20 mouse cellular contexts compared by ENCODE assay signal in genomic region chr2:168033905-168034304, GRCm38 (mm10). TPM values are rescaled to one million over a fixed set of nuclear protein-coding genes. Genes with fewer than 3 reads are reported as not detected.
DNase-seq lines count a peak whose midpoint lies in the region; ATAC-seq lines count a peak whose summit lies in the region.
"Had no signal": no experiment of that assay in that cellular context is flagged by ENCODE, and none has a peak within 500 bp of the region (broad histone marks: within the 10 kb centered on the region; RNA-seq: fewer than 3 reads in every experiment).

No protein-coding gene starts in this region.

- H3K9ac ChIP-seq in heart, embryonic 13.5 days: 0 out of 2 replicates have a peak overlapping the region, but pooled peaks have one; percentile 14
- no peak overlapping the region for H3K9ac ChIP-seq in intestine, embryonic 15.5 days
- H3K9ac ChIP-seq in liver, embryonic 12.5 days: no peak overlapping the region
- H3K9ac ChIP-seq: midbrain, embryonic 15.5 days had no signal

- WGBS in heart, embryonic 13.5 days: 25% methylated on average over 10 of the region's 10 CpGs
- 50% methylated on average over 10 of the region's 10 CpGs for WGBS in intestine, embryonic 15.5 days
- 18% methylated on average over 10 of the region's 10 CpGs for WGBS in liver, embryonic 12.5 days (ENCODE audit: insufficient replicate concordance)

- H3K27me3 ChIP-seq in heart, embryonic 13.5 days (replicated peaks): no peaks in the 10 kb centered on the region
- H3K27me3 ChIP-seq in intestine, embryonic 15.5 days (replicated peaks): no peaks in the 10 kb centered on the region
- no peaks in the 10 kb centered on the region for H3K27me3 ChIP-seq in liver, embryonic 12.5 days (replicated peaks)
- H3K27me3 ChIP-seq: megakaryocyte, embryonic 14.5 days; midbrain, embryonic 15.5 days had no signal

- no peaks in the 10 kb centered on the region for H3K36me3 ChIP-seq in heart, embryonic 13.5 days
- no peaks in the 10 kb centered on the region for H3K36me3 ChIP-seq in intestine, embryonic 15.5 days
- H3K36me3 ChIP-seq in liver, embryonic 12.5 days: no peaks in the 10 kb centered on the region
- H3K36me3 ChIP-seq: embryonic facial prominence, embryonic 10.5 days; midbrain, embryonic 15.5 days had no signal

- no peak for DNase-seq in heart, postnatal 36 days
- no peak for DNase-seq in gastrocnemius, postnatal 36 days
- DNase-seq: cerebellum, adult 9-10 months; kidney, adult 8-10 months; kidney, postnatal 36 days; layer of hippocampus, adult 9-11 months; left cerebral cortex, postnatal 4 days; lung, adult 18-20 months; lung, postnatal 14 days; thymus, postnatal 36 days had no signal

- intact Hi-C loops in heart, postnatal 36 days (cut with DNase I): no loop called here
- intact Hi-C loops in gastrocnemius, postnatal 36 days (cut with DNase I): no loop called here

- no peak overlapping the region for H3K27ac ChIP-seq in heart, embryonic 13.5 days (replicated peaks)
- H3K27ac ChIP-seq in intestine, embryonic 15.5 days: no peak overlapping the region; the same call in 1 of the 2 replicates
- H3K27ac ChIP-seq in liver, embryonic 12.5 days: no peak overlapping the region
- H3K27ac ChIP-seq: embryonic facial prominence, embryonic 10.5 days; left cerebral cortex, adult 2 months; midbrain, embryonic 15.5 days had no signal

- H3K9me3 ChIP-seq in heart, embryonic 13.5 days: no peaks in the 10 kb centered on the region; the same call in 1 of the 2 replicates
- no peaks in the 10 kb centered on the region for H3K9me3 ChIP-seq in intestine, embryonic 15.5 days
- peaks cover 2% of the 10 kb centered on the region for H3K9me3 ChIP-seq in liver, embryonic 12.5 days (replicated peaks)
- H3K9me3 ChIP-seq: midbrain, embryonic 15.5 days had no signal

- no peak overlapping the region for H3K4me2 ChIP-seq in heart, embryonic 13.5 days
- H3K4me2 ChIP-seq in intestine, embryonic 15.5 days (replicated peaks): no peak overlapping the region
- peak overlapping the region; percentile 28 for H3K4me2 ChIP-seq in liver, embryonic 12.5 days
- H3K4me2 ChIP-seq: midbrain, embryonic 15.5 days had no signal

- ATAC-seq in heart, embryonic 13.5 days (ENCODE audit: extremely low read depth, insufficient number of reproducible peaks, low FRiP score, low TSS enrichment): no peak
- peak; percentile 67 for ATAC-seq in intestine, embryonic 15.5 days
- peak; percentile 79 for ATAC-seq in liver, embryonic 12.5 days
- ATAC-seq in megakaryocyte-erythroid progenitor cell, adult 5-6 weeks (replicated peaks; ENCODE audit: low FRiP score, low TSS enrichment, poor library complexity, severe bottlenecking): peak; percentile 78
- ATAC-seq in granulocyte monocyte progenitor cell, adult 5-6 weeks (replicated peaks; ENCODE audit: poor library complexity, severe bottlenecking): no peak
- ATAC-seq: midbrain, embryonic 15.5 days had no signal

- H3K4me1 ChIP-seq in heart, embryonic 13.5 days: peaks cover 23% of the 10 kb centered on the region
- H3K4me1 ChIP-seq in intestine, embryonic 15.5 days (replicated peaks): peaks cover 16% of the 10 kb centered on the region
- H3K4me1 ChIP-seq in liver, embryonic 12.5 days: peaks cover 52% of the 10 kb centered on the region
- H3K4me1 ChIP-seq: midbrain, embryonic 15.5 days had no signal

- no peak overlapping the region for H3K4me3 ChIP-seq in heart, embryonic 13.5 days
- no peak overlapping the region for H3K4me3 ChIP-seq in intestine, embryonic 15.5 days (replicated peaks)
- H3K4me3 ChIP-seq in liver, embryonic 12.5 days: no peak overlapping the region
- H3K4me3 ChIP-seq: embryonic facial prominence, embryonic 10.5 days; left cerebral cortex, adult 2 months; megakaryocyte, embryonic 14.5 days; midbrain, embryonic 15.5 days; myocyte had no signal

RNA-seq across cellular contexts. Expression of gene Ripor3, which starts 23.5 kb away (rescaled TPM):
- polyA plus RNA-seq in heart, embryonic 13.5 days (2015; fragmentation: Nextera tagmentation; extraction: Ambion mirVana): 0.67 and 1.2 TPM in 2 replicates
- under 1 TPM; 0.36 to 0.79 TPM for total RNA-seq in heart, postnatal 36 days (2021)
- 3.7 and 4.2 TPM in 2 replicates for polyA plus RNA-seq in intestine, embryonic 15.5 days (2015; fragmentation: Nextera tagmentation; extraction: Ambion mirVana)
- 2.4 and 2.9 TPM in 2 replicates for polyA plus RNA-seq in liver, embryonic 12.5 days (2016; fragmentation: Nextera tagmentation; extraction: Ambion mirVana)
- not detected in 2 replicates for total RNA-seq in megakaryocyte-erythroid progenitor cell, adult 5-6 weeks (2014; fragmentation: Nextera tagmentation)
- total RNA-seq in megakaryocyte-erythroid progenitor cell, adult 5-6 weeks (2017): 0.42 TPM in 1 of 2 replicates, not detected in the other
- under 1 TPM; 0.39 to 0.64 TPM for total RNA-seq in gastrocnemius, postnatal 36 days (2021)
- total RNA-seq in granulocyte monocyte progenitor cell, adult 5-6 weeks (2014; fragmentation: Nextera tagmentation): not detected in 2 replicates
- total RNA-seq in granulocyte monocyte progenitor cell, adult 5-6 weeks (2017): not detected in 2 replicates

RNA-seq across cellular contexts. Expression of gene Pard6b, which starts 46.9 kb away (rescaled TPM):
- polyA plus RNA-seq in heart, embryonic 13.5 days (2015; fragmentation: Nextera tagmentation; extraction: Ambion mirVana): 7.3 and 7.8 TPM in 2 replicates
- total RNA-seq in heart, postnatal 36 days (2021): 1 to 10 TPM; 2.7 to 3.1 TPM
- polyA plus RNA-seq in intestine, embryonic 15.5 days (2015; fragmentation: Nextera tagmentation; extraction: Ambion mirVana): 16.9 and 17.4 TPM in 2 replicates
- polyA plus RNA-seq in liver, embryonic 12.5 days (2016; fragmentation: Nextera tagmentation; extraction: Ambion mirVana): 4.5 and 4.9 TPM in 2 replicates
- total RNA-seq in megakaryocyte-erythroid progenitor cell, adult 5-6 weeks (2014; fragmentation: Nextera tagmentation): 0.48 and 1.1 TPM in 2 replicates
- total RNA-seq in megakaryocyte-erythroid progenitor cell, adult 5-6 weeks (2017): 1.6 and 3.8 TPM in 2 replicates
- under 1 TPM; 0.69 to 0.91 TPM for total RNA-seq in gastrocnemius, postnatal 36 days (2021)
- total RNA-seq in granulocyte monocyte progenitor cell, adult 5-6 weeks (2014; fragmentation: Nextera tagmentation): 0.58 TPM in 1 of 2 replicates, not detected in the other
- 0.04 and 0.21 TPM in 2 replicates for total RNA-seq in granulocyte monocyte progenitor cell, adult 5-6 weeks (2017)

Comparison
In these comparisons a context has a peak if more than half of its experiments do, and no peak if none do; other contexts are left out.
1. ATAC-seq: peak in intestine, embryonic 15.5 days (single experiment), liver, embryonic 12.5 days (single experiment) and megakaryocyte-erythroid progenitor cell, adult 5-6 weeks (single experiment); none in heart, embryonic 13.5 days (single experiment) and granulocyte monocyte progenitor cell, adult 5-6 weeks (single experiment).